Mouse (Mus musculus) cerebellum, adult 2 months (tissue): ENCODE results near the gene Has3. TPM values are rescaled to one million over a fixed set of nuclear protein-coding genes. Genes with fewer than 3 reads are reported as not detected.

Experiments
- DNase-seq, 2 experiments: peaks; one replicate each; pipeline ENCODE4 v3.0.0; 2021
- H3K27ac ChIP-seq: fragments of 200-500 bp; 2 replicates; pipeline ENCODE4 v1.5.1; 2012; ENCODE audit warnings: low read length, control low read depth, inconsistent platforms; ENCODE audit not compliant: insufficient read depth
- H3K27me3 ChIP-seq: fragments of 200-500 bp; 2 replicates; pipeline ENCODE4 v1.6.1; 2012; ENCODE audit warnings: inconsistent platforms, mild to moderate bottlenecking, low read length, moderate library complexity; ENCODE audit not compliant: control insufficient read depth, insufficient read depth
- H3K4me1 ChIP-seq: fragments of 200-500 bp; 2 replicates; pipeline ENCODE4 v1.6.1; 2011; ENCODE audit warnings: low read length; ENCODE audit not compliant: control insufficient read depth, insufficient read depth
- H3K4me3 ChIP-seq: fragments of 200-500 bp; replicated peaks from 2 replicates; pipeline ENCODE3; 2011; ENCODE audit warnings: mild to moderate bottlenecking, low read depth, low read length, control low read depth; ENCODE audit not compliant: insufficient read depth
- CTCF ChIP-seq: fragments of 200-500 bp; IDR thresholded peaks from 2 replicates; pipeline ENCODE4 v1.5.1; 2011; ENCODE audit warnings: low read depth, mild to moderate bottlenecking, control low read depth, low read length, moderate library complexity, borderline replicate concordance; ENCODE audit not compliant: insufficient read depth
- POLR2A ChIP-seq: fragments of 200-500 bp; IDR thresholded peaks from 2 replicates; pipeline ENCODE4 v1.6.1; 2011; ENCODE audit warnings: low read length, control low read depth, borderline replicate concordance; ENCODE audit not compliant: insufficient read depth
- WGBS: fragments of 180-500 bp; shearing (Covaris S2); methylation state at CpG from one replicate; pipeline ENCODE4 v1.1.7; 2018; 5-methylcytosine and 5-hydroxymethylcytosine counted together
- polyA plus RNA-seq: library from polyadenylated mRNA; depleted of rRNA; stranded (reverse); fragments of >200 nt; gene quantifications from 2 replicates; pipeline ENCODE4 v1.2.3, GENCODE M21; 2012; rRNA removed

Has3 gene
- polyA plus RNA-seq = 1.5 and 1.7 TPM in 2 replicates

DNA sequence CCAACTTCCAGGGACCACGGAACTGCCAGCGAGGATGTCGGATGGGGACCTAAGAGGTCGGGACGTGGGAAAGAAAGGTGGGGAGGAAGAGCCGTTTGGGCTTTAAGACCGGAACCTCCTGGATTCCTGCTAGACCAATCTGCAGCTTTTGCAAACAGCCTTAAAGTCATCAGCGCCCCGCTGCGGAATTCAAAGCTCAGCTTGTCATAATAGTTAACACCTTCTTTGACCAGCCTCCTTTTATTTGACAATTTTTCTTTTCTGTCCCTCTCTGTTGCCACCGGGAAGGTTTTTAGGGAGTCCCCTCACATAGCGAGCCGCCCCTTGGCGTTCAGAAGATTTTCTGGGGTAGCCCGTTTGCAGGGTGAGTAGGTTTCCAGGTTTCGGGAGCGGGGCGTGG lies at the start of gene Has3:
Gene Has3 (plus strand): TSS at position 192 of the 400 bp plus-strand sequence.
- WGBS = 11% methylated on average over 18 of the region's 18 CpGs
- TF ChIP-seq CTCF (no peak), POLR2A (no peak)
- no peak for DNase-seq
- Histone ChIP-seq H3K4me3 (peak within 1 kb of the TSS; percentile 61), H3K27ac (no peak within 1 kb of the TSS), H3K27me3 (no peaks in the 10 kb centered on the region), H3K4me1 (peaks cover 19% of the 10 kb centered on the region)

DNA sequence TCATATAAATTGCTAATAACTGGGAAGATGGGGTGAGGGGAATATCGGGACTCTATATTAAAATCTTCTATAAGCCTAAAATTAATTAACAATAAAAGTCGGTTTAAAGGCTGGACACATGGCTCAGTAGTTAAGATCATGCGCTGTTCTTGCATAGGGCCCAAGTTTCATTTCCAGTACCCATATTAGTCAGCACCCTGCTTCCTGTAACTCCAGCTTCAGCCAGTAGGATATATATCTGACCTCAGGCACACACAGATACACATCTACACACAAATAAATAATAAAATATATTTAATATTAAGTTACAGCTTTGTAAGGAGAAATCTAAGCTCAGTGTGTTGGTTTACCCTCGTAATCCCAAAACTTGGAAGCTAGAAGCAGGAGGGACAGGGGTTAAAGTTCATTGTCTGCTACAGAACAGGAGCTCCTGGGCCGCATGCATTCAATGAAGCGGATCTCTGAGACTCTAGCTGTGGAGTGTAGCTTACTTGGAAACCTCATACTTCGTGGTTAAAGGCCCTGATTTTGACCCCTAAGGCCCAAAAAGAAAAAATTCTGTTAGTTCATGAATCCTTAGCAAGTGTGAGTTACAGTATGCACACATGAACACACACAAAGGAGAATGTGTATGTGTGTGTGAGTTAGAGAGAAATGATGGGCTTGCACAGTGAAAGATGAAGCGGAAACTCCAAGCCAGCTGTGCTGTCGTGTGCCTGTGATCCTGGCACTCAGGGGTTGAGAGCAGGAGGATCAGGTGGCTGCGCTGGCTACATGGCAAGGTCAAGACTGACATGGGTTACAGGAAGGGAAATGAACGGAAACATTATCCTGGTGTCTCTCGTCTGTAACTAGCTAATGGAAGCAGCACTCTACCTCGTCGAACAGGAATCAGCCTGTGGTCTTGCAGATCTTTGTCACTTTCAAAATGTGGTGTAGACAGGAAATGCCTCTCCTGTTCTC lies 49.2 kb upstream of the Has3 start:
- DNase-seq = no peak
- Histone ChIP-seq H3K4me1 (no peaks in the 10 kb centered on the region), H3K27me3 (no peaks in the 10 kb centered on the region), H3K27ac (no peak overlapping the region), H3K4me3 (no peak overlapping the region)
- no peak for TF ChIP-seq POLR2A
- TF ChIP-seq CTCF = no peak
- WGBS = 84% methylated on average over 14 of the region's 14 CpGs

DNA sequence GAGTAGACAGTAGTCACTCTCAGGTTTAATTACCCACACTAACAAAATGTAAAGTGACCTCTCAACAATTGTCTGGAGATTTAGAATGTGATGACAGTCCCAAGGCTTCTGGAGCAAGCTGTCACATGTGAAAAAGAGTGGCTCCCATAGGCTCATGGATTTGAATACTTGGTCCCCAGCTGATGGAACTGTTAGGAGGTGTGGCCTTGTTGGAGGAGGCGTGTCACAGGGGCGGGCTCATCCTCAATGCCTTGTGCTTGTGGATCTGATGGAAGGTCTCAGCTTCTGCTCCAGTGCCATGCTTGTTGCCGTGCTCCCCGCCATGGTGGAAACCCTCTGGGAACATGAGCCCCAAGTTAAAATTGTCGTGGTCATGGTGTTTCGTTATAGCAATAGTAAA lies 41.1 kb upstream of the Has3 start:
- H3K4me1 ChIP-seq = peaks cover 3% of the 10 kb centered on the region; the same call in 1 of the 2 replicates
- H3K4me3 ChIP-seq = no peak overlapping the region
- no peak for DNase-seq
- H3K27ac ChIP-seq = no peak overlapping the region
- 93% methylated on average over 6 of the region's 6 CpGs for WGBS
- no peak for TF ChIP-seq POLR2A
- TF ChIP-seq CTCF = no peak
- H3K27me3 ChIP-seq = no peaks in the 10 kb centered on the region

DNA sequence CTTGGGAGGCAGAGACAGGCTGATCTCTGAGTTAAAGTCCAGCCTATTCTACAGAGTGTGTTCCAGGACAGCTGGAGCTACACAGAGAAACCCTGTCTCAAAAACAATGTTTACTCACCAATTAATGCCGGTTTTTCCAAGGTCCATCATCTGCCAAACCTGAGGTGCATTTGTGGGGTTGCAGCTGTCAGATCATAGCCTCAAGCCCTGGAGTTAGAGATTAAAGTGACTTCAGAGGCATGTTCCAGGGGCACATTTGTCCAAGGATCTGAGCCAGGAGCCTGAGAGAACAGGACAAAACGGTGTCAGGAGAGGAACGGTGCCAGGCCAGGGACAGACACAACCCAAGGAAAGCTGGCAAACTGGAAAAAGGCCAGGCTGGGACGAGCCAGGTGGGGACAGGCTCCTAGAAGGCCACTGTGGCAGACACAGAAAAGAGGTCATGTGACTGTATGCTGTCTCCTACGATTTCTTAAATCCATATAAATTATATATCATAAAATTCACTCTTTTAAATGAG lies 40.5 kb upstream of the Has3 start:
- Histone ChIP-seq H3K27ac (no peak overlapping the region), H3K27me3 (no peaks in the 10 kb centered on the region), H3K4me1 (peaks cover 3% of the 10 kb centered on the region; the same call in 1 of the 2 replicates), H3K4me3 (no peak overlapping the region)
- whole genome bisulfite sequencing = 5% methylated on average over 5 of the region's 5 CpGs
- peak; percentile 78 to 87 for DNase-seq
- TF ChIP-seq POLR2A = no peak
- no peak for TF ChIP-seq CTCF

DNA sequence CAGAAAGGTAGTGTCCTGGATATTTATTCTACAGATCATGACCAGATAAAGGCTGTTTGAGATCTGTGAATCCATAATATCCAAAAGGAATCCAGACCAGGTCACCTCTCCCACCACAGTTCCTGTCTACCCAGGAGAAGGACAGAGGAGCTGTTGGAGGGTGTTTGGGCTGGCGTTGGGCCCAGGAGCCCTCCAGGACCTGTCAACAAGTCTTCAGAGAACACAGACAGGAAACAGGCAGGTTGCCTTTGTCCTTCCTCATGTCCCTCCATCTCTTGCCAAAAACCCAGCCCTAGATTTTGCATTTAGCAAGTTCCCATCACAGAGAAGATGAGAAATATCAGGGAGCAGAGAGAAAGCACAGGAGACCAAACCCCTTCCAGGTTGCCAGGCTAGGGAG lies 35.1 kb upstream of the Has3 start:
- WGBS = 17% methylated on average over 1 of the region's 1 CpGs
- Histone ChIP-seq H3K27me3 (no peaks in the 10 kb centered on the region), H3K4me1 (peaks cover 9% of the 10 kb centered on the region; the same call in 1 of the 2 replicates), H3K4me3 (no peak overlapping the region), H3K27ac (no peak overlapping the region)
- no peak for TF ChIP-seq POLR2A
- no peak for DNase-seq

DNA sequence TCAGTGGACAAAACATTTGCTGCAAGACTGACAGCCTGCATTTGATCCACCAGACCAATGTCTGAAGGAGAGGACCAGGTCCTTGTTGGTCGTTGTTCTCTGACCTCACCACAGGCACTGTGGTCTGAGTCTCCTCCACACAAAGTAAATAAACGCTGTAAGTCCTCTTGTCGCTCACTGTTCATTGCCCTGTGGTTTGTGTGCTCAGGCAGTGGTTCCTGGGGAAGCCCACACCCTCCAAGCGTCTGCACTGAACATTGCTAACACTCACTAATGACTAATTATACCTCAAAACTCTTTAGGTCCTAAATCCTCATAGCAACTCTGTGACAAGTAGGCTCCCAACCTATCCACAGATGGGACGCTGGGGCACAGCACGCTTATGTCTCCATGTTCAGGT lies 33.5 kb upstream of the Has3 start:
- WGBS = 91% methylated on average over 6 of the region's 6 CpGs
- Histone ChIP-seq H3K4me3 (no peak overlapping the region), H3K27ac (no peak overlapping the region), H3K4me1 (peaks cover 10% of the 10 kb centered on the region; the same call in 1 of the 2 replicates), H3K27me3 (no peaks in the 10 kb centered on the region)
- TF ChIP-seq CTCF (no peak), POLR2A (no peak)
- no peak for DNase-seq

DNA sequence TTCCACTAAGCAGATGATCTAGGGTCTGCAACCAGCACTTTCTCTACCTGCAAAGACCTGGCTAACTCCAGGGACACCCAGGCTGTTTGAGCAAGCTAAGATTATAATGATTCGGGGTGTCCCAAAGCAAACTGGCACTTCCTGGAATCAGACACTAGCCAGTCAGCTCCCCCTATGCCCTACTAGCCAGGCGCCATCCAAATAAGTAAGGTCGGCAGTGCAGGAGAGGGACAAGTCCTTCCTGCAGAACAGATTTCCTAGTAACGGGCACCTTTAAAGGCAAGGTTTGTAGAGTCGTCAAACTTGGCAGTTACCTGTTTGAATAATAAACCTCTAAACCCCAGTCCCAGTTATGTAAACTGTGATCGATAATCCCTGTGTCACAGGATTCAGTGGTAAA lies 31.2 kb upstream of the Has3 start:
- no peak for DNase-seq
- no peak for TF ChIP-seq CTCF
- TF ChIP-seq POLR2A = no peak
- peaks cover 10% of the 10 kb centered on the region; the same call in 1 of the 2 replicates for H3K4me1 ChIP-seq
- H3K4me3 ChIP-seq = no peak overlapping the region
- no peaks in the 10 kb centered on the region for H3K27me3 ChIP-seq
- 80% methylated on average over 6 of the region's 6 CpGs for WGBS
- no peak overlapping the region for H3K27ac ChIP-seq

DNA sequence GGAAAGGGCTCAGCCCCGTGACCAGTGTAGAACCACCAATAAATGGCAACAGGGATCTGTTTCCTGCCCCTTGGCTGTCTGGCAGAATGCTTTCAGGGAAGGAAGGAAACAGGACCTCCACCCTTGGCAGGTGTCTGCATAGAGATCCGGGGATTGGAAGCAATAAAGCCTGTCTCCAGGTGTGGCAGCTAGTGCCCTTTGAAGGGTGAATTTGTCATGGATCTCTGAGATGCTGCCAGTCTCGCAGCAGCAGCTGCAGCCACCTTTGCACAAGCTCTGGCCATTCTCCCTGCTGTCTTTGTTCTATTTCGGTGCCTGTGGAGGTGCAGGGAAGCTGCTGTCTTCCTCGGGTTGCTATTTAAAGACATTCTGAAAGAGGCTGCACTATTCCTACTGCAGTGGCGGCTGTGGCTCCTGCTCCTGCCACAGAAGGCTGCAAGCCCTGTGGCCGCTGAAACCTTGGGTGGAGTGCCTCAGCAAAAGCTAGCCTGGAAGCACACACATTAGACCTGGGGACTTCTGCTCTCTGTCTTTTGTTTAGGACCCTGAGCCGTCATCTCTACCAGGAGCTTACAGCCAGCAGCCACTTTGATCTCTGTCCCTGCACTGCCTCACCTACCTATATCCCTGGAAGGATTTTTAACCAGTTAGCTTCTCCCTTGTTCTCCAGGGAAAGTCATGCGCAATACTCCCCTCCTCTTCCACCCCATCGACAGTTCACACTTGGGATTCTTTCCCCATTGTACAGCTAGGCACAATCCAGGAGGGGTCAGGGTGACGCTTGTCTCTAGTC lies 30.6 kb upstream of the Has3 start:
- H3K27ac ChIP-seq = no peak overlapping the region
- DNase-seq = peak; percentile 13 to 24
- no peaks in the 10 kb centered on the region for H3K27me3 ChIP-seq
- no peak for TF ChIP-seq CTCF
- TF ChIP-seq POLR2A = no peak
- peaks cover 10% of the 10 kb centered on the region; the same call in 1 of the 2 replicates for H3K4me1 ChIP-seq
- no peak overlapping the region for H3K4me3 ChIP-seq
- 30% methylated on average over 11 of the region's 11 CpGs for WGBS
